Mouse (Mus musculus) layer of hippocampus, adult 8-10 months (tissue): ENCODE results near the gene Entpd6. TPM values are rescaled to one million over a fixed set of nuclear protein-coding genes. Genes with fewer than 3 reads are reported as not detected.

Experiments
- DNase-seq, 2 experiments: peaks; one replicate each; pipeline ENCODE4 v3.0.0; 2022; ENCODE audit warnings: low spot score in 2 of 2
- total RNA-seq, 4 experiments: library from RNA; stranded (reverse); gene quantifications; 2 replicates each; pipeline ENCODE4 v1.2.4; 2022

The Entpd6 gene
- total RNA-seq, 4 experiments from 2014 or later, result 57.3 to 70.1 (median 67.0) TPM

DNA sequence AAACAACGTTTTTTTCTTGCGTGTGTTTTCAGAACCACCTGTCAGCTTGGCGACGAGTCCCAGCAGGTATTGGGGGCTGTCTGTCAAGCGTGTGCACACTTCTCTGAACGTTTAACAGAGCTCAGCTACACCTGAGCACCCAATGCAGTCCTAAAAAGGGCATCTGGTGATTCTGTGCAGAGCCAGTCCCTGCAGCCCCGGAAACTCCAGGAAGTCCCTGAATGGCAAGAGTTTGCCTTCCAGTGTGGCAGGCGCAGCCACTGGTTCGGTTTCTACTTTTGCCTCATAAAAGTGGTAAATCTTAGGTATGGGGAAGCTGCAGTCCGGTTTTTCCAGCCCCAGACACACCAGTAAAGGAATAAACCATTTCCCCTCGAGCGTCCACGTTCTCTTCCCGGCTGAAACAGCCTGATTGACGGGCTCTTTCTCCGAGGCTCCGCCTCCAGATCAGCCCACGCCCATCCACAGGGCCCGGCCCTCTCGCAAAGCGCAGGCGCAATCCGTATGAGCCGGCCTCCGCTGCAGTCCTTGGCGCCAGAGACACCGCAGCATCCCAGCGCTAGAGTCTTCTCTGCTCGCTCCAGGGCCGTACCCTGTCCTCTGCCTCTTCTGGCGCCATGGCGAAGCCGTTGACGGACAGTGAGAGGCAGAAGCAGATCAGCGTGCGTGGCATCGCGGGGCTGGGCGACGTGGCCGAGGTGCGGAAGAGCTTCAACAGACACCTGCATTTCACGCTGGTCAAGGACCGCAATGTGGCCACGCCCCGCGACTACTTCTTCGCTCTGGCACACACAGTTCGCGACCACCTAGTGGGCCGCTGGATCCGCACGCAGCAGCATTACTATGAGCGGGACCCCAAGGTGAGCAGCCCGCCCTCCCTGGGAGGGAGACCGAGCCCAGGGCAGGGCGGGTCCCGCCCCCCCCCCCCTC, 37.7 kb downstream of the Entpd6 start, which contains the start of gene Pygb:
Gene Pygb (plus strand): TSS at position 485 of the 930 bp plus-strand sequence.
- peak; percentile 73 to 85 for DNase-seq

DNA sequence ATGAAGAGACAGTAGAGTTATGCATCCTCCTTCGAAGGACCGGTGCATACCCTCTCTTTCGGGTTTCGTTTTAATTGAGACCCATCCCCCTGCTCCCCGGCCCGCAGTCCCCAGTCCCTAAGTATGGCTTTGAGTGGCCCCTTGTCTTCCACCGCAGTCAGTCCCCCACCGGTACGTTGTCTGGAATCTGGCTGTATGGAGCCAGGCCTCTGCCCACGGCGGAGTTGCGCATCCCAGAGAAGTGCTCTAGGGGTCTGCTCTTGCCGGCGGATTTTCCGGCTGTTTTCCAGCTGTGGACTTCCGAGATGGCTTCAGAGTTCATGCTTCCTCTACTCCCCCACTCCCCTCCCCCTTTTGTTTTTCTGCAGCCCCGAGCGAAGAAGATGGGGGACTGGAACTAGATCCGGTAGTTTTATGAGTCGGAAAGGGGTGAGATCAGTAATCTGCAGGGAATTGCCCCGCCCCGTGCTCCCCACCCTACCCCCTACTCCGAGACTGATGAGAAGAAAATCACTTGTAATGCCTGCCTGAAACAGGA, 38.5 kb downstream of the Entpd6 start:
- no peak for DNase-seq

DNA sequence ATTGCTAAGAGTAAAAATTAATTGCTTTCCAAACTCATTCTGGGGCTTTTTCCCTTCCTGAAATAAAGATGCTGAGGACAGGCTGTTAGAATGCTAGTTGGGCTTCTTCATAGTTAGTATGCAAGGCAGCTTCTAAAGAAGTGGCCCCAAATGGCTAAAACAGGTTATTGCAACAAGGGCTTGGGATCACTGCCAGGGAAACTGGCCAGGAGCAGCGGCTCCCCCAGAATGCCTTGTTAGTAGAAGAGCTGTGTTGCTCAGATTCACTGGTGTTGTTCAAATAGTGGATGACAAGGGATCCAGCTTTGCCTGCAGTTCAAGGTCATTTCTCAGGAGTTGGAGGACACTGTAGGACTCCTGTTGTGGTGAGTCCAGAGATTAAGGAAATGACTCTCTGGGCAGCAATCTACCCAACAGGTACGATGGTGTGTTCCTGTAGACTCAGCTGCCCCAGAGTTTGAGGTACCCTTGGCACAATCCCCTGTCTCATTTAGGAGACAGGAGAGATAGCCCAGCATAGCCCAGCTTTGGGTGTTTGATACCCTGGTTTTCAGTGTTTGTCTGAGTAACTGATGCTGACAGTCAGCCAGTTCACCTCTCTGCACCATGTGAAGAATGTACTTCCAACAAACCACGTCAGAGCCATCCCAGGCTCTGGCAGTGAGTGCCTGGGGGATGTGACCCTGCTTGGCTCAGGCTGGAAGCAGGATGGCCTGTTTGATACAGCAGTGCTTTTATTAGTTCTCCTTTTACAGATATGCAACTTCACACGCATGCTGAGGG, 40.1 kb downstream of the Entpd6 start:
- peak; percentile 78 to 88 for DNase-seq

DNA sequence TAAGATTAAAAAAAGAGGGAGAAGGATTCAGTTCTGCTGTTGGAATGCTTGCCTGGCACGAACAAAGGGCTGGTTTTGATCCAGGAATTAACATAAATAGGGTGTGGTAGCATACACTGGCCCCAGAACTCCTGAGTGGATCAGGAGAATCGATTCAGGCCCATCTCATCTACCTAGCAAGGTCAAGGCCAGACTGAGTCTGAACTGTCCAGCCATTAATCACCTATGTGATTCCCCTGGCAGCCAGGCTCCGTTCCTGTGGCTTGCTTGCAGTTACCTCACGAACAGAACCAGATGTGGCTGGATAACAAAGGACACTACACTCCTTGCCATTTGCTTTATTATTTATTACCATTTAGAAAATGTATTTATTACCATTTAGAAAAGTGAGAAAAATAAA, 44.5 kb downstream of the Entpd6 start:
- DNase-seq, result no peak

DNA sequence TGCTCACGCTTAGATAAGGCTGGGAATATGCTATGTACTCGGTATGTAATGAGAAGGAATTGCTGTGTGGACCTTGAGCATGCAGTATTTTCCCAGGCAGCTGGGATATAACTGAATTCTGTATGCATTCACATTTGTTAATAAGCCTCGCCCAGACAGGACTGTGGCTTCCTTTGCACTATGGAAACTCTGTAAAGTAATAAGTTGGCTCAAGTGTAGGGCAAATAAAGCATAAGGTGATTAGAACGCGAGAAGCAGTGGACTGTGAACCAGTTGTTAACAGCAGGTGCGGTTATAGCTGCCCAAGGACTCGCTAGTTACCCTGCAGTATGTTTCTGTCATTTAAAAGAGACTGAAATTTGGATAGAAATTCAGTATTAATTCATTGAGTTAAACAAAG, 49.2 kb downstream of the Entpd6 start:
- no peak for DNase-seq

DNA sequence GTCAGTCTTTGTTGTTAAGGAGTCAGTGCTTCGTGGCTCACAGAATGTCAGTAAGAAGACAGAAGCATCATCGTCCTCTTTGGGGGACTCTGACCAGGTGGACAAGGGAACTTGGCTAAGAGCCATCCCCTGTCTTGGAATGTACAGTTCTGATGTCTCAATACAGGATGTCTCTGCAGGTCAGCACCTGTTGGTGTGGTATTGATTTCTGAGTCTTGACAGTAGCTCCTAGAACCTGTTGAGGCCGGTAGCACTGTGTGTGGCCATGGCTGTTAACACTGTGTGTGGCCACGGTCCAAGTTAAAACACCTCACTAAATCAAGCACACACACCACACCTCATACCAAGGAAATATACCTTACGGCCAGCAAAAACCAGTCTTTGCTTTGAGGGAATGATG, 51.8 kb downstream of the Entpd6 start:
- no peak for DNase-seq

DNA sequence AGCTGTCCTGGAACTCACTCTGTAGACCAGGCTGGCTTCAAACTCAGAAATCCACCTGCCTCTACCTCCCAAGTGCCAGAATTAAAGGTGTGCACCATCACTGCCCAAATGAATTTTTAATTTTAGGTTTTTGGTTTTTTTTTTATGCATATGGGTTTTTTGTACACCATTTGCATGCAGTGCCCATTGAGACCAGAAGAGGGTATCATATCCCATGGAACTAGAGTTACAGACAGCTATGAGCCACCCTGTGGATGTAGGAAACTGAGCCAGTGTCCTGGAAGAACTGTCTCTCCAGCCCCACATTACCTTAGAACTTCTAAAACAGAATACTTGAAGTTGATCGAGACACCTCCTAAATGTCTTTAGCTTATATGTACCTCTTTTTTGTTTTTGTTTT, 54.2 kb downstream of the Entpd6 start:
- DNase-seq, result no peak

DNA sequence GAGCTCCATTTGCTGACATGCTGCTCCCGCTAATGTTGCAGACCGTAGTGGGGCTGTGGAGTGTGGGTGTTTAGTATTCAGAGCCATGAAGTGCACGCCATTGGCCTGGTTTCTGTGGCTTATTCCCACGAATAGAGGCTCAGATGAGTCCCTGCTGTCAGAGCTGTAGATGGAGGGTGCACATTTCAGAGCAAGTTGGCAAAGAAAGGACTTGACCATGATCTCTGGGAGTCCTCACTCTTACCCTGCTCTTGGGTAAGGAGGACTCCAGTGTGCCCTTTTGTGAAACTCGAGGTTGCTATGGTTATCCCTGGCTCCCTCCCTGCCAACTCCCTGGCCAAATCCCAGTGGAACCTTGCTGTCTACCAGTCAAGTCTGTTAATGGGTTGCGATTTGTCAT, 59.5 kb downstream of the Entpd6 start:
- no peak for DNase-seq

DNA sequence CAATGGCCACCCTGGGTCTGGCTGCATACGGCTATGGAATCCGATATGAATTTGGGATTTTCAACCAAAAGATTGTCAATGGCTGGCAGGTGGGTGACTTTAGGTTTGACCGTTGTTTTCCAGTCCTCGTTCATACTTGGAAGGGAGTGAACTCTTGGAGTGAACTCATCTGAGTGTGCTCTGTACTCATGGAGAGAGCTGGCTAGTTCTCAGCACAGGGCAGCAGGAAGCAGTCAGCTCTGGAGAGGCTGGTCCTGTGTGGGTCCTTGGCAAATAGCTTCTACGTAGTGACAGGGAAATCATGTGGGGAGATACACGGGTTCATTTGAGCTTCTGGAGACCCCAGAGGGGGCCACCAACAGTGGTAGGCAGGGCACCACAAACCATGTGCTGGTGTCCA, 60.0 kb downstream of the Entpd6 start:
- no peak for DNase-seq

DNA sequence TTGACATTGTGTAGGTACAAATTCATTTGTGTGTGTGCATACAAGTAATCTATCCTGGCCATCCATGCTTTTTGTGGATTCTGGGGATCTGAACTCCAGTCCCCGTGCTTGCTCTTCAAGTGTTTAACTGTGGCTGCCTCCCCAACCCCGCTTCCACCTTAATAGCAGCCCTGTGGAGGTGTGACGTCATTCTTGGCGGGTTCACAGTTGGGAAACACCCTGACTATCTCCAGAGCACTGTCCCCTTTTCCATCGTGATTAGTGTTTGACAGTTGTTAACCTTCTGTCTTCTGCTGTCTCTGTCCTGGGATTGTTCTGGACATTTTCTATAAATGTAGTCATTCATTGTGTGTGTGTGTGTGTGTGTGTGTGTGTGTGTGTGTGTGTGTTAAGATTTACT, 61.8 kb downstream of the Entpd6 start:
- no peak for DNase-seq

DNA sequence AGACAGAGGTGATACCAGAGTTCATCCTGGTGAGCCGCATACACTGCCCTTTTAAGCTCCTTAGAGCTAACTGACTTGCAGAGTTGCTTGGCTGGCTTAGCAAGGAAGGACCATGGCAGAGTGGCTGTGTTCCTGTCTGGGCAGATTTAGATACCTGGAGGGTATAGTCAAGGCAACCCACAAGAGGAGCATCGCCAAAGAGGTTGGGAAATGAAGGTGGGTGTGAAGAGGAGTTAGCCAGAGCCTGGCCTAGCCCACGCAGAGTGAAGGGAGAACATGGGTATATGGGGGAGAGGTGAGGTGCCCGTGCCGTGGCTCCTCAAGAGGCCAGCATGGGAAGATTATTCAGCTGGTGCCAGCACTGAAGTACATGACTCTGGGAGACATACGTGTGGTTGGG, 64.0 kb downstream of the Entpd6 start:
- no peak for DNase-seq

DNA sequence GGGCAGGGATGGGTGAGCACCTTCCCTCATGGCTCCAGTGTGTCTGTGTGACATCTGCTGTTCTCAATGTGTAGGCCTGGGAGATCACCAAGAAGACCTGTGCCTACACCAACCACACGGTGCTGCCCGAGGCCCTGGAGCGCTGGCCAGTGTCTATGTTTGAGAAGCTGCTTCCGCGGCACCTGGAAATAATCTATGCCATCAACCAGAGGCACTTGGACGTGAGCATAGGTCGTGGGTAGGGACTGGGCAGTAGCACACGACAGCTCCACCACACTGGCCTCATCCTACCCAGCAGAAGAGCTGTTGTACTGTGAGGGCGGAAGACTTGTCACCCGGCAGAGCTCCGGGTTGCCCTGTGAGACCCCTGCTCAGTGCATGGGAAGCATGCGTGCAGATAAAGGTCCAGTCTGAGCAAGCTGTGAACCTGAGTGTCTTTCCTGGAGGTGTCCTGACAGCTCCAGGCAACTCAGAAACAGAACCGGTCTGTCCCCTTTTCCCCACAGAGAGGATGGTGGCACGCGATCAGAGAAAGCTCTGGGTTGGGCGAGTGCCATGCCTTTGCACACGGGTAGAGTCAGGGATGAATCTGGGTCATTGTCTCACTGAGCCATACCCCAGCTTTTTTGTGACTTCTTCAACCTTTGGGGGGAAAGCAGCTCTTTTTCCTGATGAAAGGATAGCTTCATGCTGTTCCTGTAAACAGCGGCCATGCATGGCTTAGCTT, 68.0 kb downstream of the Entpd6 start:
- no peak for DNase-seq

DNA sequence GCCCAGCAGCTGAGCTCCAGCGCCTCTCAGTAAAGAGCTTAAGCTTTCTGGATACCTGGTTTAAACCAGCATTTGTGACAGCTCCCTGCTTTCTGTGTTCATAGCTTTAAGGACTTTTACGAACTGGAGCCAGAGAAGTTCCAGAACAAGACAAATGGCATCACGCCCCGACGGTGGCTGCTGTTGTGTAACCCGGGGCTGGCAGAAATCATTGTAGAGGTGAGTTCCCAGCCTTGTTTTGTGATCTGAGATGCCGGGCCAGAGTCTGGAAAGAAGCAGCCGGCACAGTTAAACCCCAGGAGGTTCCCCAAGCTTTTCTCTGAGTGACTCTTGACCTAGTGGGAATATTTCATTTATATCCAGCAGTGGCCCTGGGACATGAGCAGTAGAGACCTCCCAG, 69.9 kb downstream of the Entpd6 start:
- no peak for DNase-seq

DNA sequence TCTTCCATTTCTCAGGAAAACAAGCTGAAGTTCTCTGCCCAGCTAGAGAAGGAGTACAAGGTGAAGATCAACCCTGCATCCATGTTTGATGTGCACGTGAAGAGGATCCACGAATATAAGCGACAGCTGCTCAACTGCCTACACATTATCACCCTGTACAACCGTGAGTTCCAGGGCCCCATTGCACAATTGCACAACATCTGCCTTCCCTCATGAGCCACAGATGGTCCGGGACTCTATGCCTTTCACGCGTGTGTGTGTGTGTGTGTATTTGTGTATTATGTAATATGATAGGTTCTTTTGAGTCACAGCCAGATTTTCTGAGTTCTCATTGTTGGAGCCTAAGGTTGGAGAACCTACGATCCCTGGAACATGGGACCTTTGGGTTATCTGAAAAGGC, 71.9 kb downstream of the Entpd6 start:
- peak in 1 of 2 experiments; percentile 68 for DNase-seq

Other genes with a start within 250 kb of the Entpd6 start
- 100 to 1,000 TPM in 2 of 4 experiments, not detected in 2; 138 to 173 TPM for gene Cst7, start 178.6 kb upstream of the Entpd6 start, total RNA-seq
- gene Apmap, start 140.5 kb upstream of the Entpd6 start, total RNA-seq, result 10 to 100 TPM; 56.6 to 61.9 (median 58.1) TPM
- gene Acss1, start 80.5 kb upstream of the Entpd6 start, total RNA-seq, result 10 to 100 TPM; 26.4 to 33.7 (median 28.2) TPM
- gene Vsx1, start 59.7 kb upstream of the Entpd6 start, total RNA-seq, result not detected
- gene Pygb, start 37.7 kb downstream of the Entpd6 start, total RNA-seq, result 100 to 1,000 TPM; 197 to 249 (median 221) TPM
- gene Abhd12, start 155.7 kb downstream of the Entpd6 start, total RNA-seq, result 100 to 1,000 TPM; 331 to 348 (median 335) TPM
- gene Gins1, start 156.4 kb downstream of the Entpd6 start, total RNA-seq, result 1 to 10 TPM in 3 of 4 experiments, under 1 TPM in 1; 0.81 to 3.7 (median 1.4) TPM